Mouse (Mus musculus): ENCODE results near the gene Mcm3ap. TPM values are rescaled to one million over a fixed set of nuclear protein-coding genes. Genes with fewer than 3 reads are reported as not detected.
A peak's percentile ranks its signal among the peaks of the same experiment; 100 is the strongest.

The Mcm3ap gene
- total RNA-seq (2021): 10 to 100 TPM; 47.0 to 49.1 TPM
- long read RNA-seq, full-length matches to known transcripts: 7 of 23 reads
- long read RNA-seq, partial matches to known transcripts: 13 of 23 reads
- long read RNA-seq, other reads (novel, unspliced or antisense): 3 of 23 reads

- DNase-seq (ENCODE audit: low spot score in 2 of 2): peak; percentile 87 to 90
Observed at GRCm38 (mm10) chr10:76468203-76469162, at the start of gene Mcm3ap, which contains the start of gene Ybey. TSS of gene Mcm3ap (plus strand) at chr10:76468927. TSS of gene Ybey (minus strand) at chr10:76469114.

GRCm38 (mm10) chr10:76425674-76426073 is 43.1 kb upstream of the Mcm3ap start:
- DNase-seq (ENCODE audit: low spot score in 2 of 2): no peak

GRCm38 (mm10) chr10:76433925-76434324 is 34.8 kb upstream of the Mcm3ap start:
- DNase-seq (ENCODE audit: low spot score in 2 of 2): no peak

GRCm38 (mm10) chr10:76439107-76439890 is 29.4 kb upstream of the Mcm3ap start:
- DNase-seq (ENCODE audit: low spot score in 2 of 2): no peak

GRCm38 (mm10) chr10:76440281-76440680 is 28.4 kb upstream of the Mcm3ap start, which contains the start of gene AC141477.1:
TSS of gene AC141477.1 (minus strand) at chr10:76440444.
- no peak for DNase-seq (ENCODE audit: low spot score in 2 of 2)

- DNase-seq (ENCODE audit: low spot score in 2 of 2): peak; percentile 97
Observed at GRCm38 (mm10) chr10:76442178-76443088, 26.3 kb upstream of the Mcm3ap start, which contains the start of gene Pcnt. TSS of gene Pcnt (minus strand) at chr10:76442786.

GRCm38 (mm10) chr10:76445996-76446681 is 22.6 kb upstream of the Mcm3ap start:
- DNase-seq (ENCODE audit: low spot score in 2 of 2): no peak

- no peak for DNase-seq (ENCODE audit: low spot score in 2 of 2)
Observed at GRCm38 (mm10) chr10:76447406-76448229, 21.1 kb upstream of the Mcm3ap start.

- DNase-seq (ENCODE audit: low spot score in 2 of 2): no peak
Observed at GRCm38 (mm10) chr10:76448851-76449250, 19.9 kb upstream of the Mcm3ap start, which contains the start of gene 2610028H24Rik. TSS of gene 2610028H24Rik (plus strand) at chr10:76449081.

- DNase-seq (ENCODE audit: low spot score in 2 of 2): peak; percentile 60 to 67
Observed at GRCm38 (mm10) chr10:76455289-76455688, 13.4 kb upstream of the Mcm3ap start.

- no peak for DNase-seq (ENCODE audit: low spot score in 2 of 2)
Observed at GRCm38 (mm10) chr10:76461255-76461654, 7.5 kb upstream of the Mcm3ap start.

GRCm38 (mm10) chr10:76462312-76462711 is 6.4 kb upstream of the Mcm3ap start:
- no peak for DNase-seq (ENCODE audit: low spot score in 2 of 2)

- no peak for DNase-seq (ENCODE audit: low spot score in 2 of 2)
Observed at GRCm38 (mm10) chr10:76462721-76463120, 6.0 kb upstream of the Mcm3ap start.

- DNase-seq (ENCODE audit: low spot score in 2 of 2): no peak
Observed at GRCm38 (mm10) chr10:76473759-76474158, 5.0 kb downstream of the Mcm3ap start.

GRCm38 (mm10) chr10:76480851-76481250 is 12.1 kb downstream of the Mcm3ap start:
- no peak for DNase-seq (ENCODE audit: low spot score in 2 of 2)

- DNase-seq (ENCODE audit: low spot score in 2 of 2): no peak
Observed at GRCm38 (mm10) chr10:76481480-76481879, 12.8 kb downstream of the Mcm3ap start.

GRCm38 (mm10) chr10:76486302-76486701 is 17.6 kb downstream of the Mcm3ap start:
- no peak for DNase-seq (ENCODE audit: low spot score in 2 of 2)

- DNase-seq (ENCODE audit: low spot score in 2 of 2): no peak
Observed at GRCm38 (mm10) chr10:76488265-76488664, 19.5 kb downstream of the Mcm3ap start.

GRCm38 (mm10) chr10:76489205-76489604 is 20.5 kb downstream of the Mcm3ap start:
- DNase-seq (ENCODE audit: low spot score in 2 of 2): no peak

All from layer of hippocampus, postnatal 10 days (tissue).